Mouse (Mus musculus): Measurements from ENCODE around the gene Rftn1. TPM values are rescaled to one million over a fixed set of nuclear protein-coding genes. Genes with fewer than 3 reads are reported as not detected.

Rftn1 gene
- total and polyA plus RNA-seq, 3 experiments = 52.5 to 80.6 (median 60.5) TPM

- TF ChIP-seq ZMIZ1 (IDR thresholded peaks at IDR 0.05; ENCODE audit: low read depth, low read length) (peak; percentile 94), RCOR1 (conservative IDR thresholded peaks at IDR 0.05; ENCODE audit: low read depth, low read length) (0 out of 2 replicates have a peak, but pooled peaks have one; percentile 47), KAT2A (IDR thresholded peaks at IDR 0.05; ENCODE audit: insufficient replicate concordance, low read length) (no peak), GABPA (IDR thresholded peaks at IDR 0.05; ENCODE audit: insufficient replicate concordance, low read depth, low read length) (no peak), MEF2A (IDR thresholded peaks at IDR 0.05; ENCODE audit: borderline replicate concordance, low read depth, low read length) (no peak), CTCF (conservative IDR thresholded peaks at IDR 0.05 in 1 of 2, IDR thresholded peaks at IDR 0.05 in 1 of 2; ENCODE audit: low read depth in 2 of 2, low read length in 2 of 2) (peak in 1 of 2 experiments; percentile 2; a peak in 1 of 4 replicates), POLR2AphosphoS2 (IDR thresholded peaks at IDR 0.05; ENCODE audit: low read depth, low read length) (peak; percentile 61; the same call in 1 of the 2 replicates), POLR2A (IDR thresholded peaks at IDR 0.05; ENCODE audit: low read depth, low read length) (peak; percentile 57), NELFE (IDR thresholded peaks at IDR 0.05; ENCODE audit: low read depth, low read length) (peak; percentile 47; the same call in 1 of the 2 replicates), JUND (conservative IDR thresholded peaks at IDR 0.05; ENCODE audit: low read depth, low read length) (no peak), SIN3A (IDR thresholded peaks at IDR 0.05; ENCODE audit: low read length) (0 out of 2 replicates have a peak, but pooled peaks have one; percentile 58), BHLHE40 (IDR thresholded peaks at IDR 0.05; ENCODE audit: low read depth, low read length) (peak; percentile 36; the same call in 1 of the 2 replicates), RAD21 (IDR thresholded peaks at IDR 0.05; ENCODE audit: low read depth, low read length) (no peak), EP300 (IDR thresholded peaks at IDR 0.05; ENCODE audit: low read length) (no peak), SMC3 (IDR thresholded peaks at IDR 0.05; ENCODE audit: low read depth, low read length) (peak; percentile 38)
Measured at GRCm38 (mm10) chr17:50067774-50068680, 122.4 kb downstream of the Rftn1 start (continued).

DNA sequence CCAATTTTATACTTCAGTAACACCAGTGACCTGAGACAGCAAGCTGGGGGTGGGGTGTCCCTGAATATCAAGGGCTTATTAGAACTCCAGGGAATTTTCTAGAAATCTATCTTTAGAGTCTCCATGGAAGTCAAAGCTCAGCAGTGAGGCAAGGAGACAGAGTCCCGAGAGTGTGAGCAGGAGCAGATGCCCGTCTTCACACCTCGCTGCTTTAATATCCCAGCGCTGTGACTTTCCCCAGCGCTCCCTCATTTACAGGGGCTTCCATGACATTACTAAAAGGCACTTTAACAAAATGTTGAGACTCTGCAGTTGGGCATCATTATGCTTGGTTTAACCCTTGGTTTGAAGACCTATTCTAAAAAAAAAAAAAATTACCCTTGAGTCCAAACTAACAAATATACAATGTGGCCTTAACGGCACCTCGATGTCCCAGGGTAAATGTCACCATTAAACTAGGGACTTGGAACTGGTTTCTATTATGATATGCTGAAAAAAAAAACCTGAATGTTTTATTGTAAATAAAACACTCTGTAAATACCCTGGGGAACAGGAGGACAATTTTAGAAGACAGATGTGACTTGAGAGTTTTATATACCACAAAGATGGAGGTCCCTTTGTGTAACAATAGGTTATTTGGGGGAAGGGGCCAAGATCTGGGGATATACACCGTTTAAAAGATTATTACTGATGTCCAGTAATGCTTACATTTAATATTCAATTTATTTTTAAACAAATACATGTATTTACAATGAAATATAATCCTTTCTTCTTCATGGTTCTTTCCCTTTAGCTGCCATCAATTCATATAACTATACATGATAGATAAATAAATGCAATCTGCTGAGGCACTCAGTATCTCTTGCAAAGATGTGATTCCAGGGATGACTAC is 123.4 kb downstream of the Rftn1 start:
- Histone ChIP-seq H3K36me3 (replicated peaks in 1 of 2; ENCODE audit: control insufficient read depth in 1 of 2, insufficient read depth in 1 of 2, low read length in 1 of 2) (peaks cover 8 to 11% of the 10 kb centered on the region in 2 experiments), H3K4me3 (replicated peaks in 1 of 3; ENCODE audit: low read depth in 2 of 3, low read length in 2 of 3, poor library complexity in 1 of 3) (no peak overlapping the region), H3K9ac (ENCODE audit: insufficient read depth, low read depth) (no peak overlapping the region), H3K27me3 (replicated peaks) (no peaks in the 10 kb centered on the region), H3K79me2 (replicated peaks; ENCODE audit: control insufficient read depth, extremely low read depth, insufficient read depth, poor library complexity, severe bottlenecking) (no peaks in the 10 kb centered on the region; the same call in 1 of the 2 replicates), H3K9me3 (replicated peaks; ENCODE audit: low read length) (no peaks in the 10 kb centered on the region), H3K4me1 (ENCODE audit: control insufficient read depth in 1 of 2, insufficient read depth in 2 of 2) (peaks cover 24 to 63% of the 10 kb centered on the region in 2 experiments), H3K27ac (ENCODE audit: insufficient read depth, low read depth) (peak overlapping the region; percentile 93; the same call in 1 of the 2 replicates), H3K4me2 (ENCODE audit: insufficient read depth, low read depth, poor library complexity, severe bottlenecking) (no peak overlapping the region)
- dilution Hi-C loops (cut with MboI; ENCODE audit: extremely low pct_ligation_motif_present, extremely low pct_unique_long_range_greater_than_20kb, low sequenced_read_pairs) = no loop called here
- in situ Hi-C loops (cut with MboI; ENCODE audit: low pct_ligation_motif_present, low pct_unique_long_range_greater_than_20kb, low sequenced_read_pairs) = no loop called here
- DNase-seq (ENCODE audit: extremely low read depth) = peak; percentile 59
- no peak; the same call in none of the 2 replicates for TF ChIP-seq ETS1 (conservative IDR thresholded peaks at IDR 0.05; ENCODE audit: low read depth, low read length)
- TF ChIP-seq MAZ (IDR thresholded peaks at IDR 0.05; ENCODE audit: low read depth, low read length) = 0 out of 2 replicates have a peak, but pooled peaks have one; percentile 21
- no peak for TF ChIP-seq MYC (IDR thresholded peaks at IDR 0.05; ENCODE audit: low read depth, low read length)
- TF ChIP-seq ZKSCAN1 (IDR thresholded peaks at IDR 0.05; ENCODE audit: borderline replicate concordance, low read depth, low read length) = no peak
- TF ChIP-seq IRF4 (IDR thresholded peaks at IDR 0.05; ENCODE audit: low read depth, low read length) = 0 out of 2 replicates have a peak, but pooled peaks have one; percentile 13
- peak; percentile 58; the same call in 1 of the 2 replicates for TF ChIP-seq CHD2 (IDR thresholded peaks at IDR 0.05; ENCODE audit: low read length)
- peak; percentile 46; the same call in 1 of the 2 replicates for TF ChIP-seq ELF1 (IDR thresholded peaks at IDR 0.05; ENCODE audit: low read depth, low read length)
- peak; percentile 20 for TF ChIP-seq POLR2AphosphoS2 (IDR thresholded peaks at IDR 0.05; ENCODE audit: low read depth, low read length)
- TF ChIP-seq ZNF384 (IDR thresholded peaks at IDR 0.05; ENCODE audit: low read depth, low read length) = peak; percentile 76
- no peak for TF ChIP-seq EP300 (IDR thresholded peaks at IDR 0.05; ENCODE audit: low read length)
- 0 out of 2 replicates have a peak, but pooled peaks have one; percentile 76 for TF ChIP-seq ZMIZ1 (IDR thresholded peaks at IDR 0.05; ENCODE audit: low read depth, low read length)
- TF ChIP-seq SMC3 (IDR thresholded peaks at IDR 0.05; ENCODE audit: low read depth, low read length) = peak; percentile 2
- peak; percentile 33 for TF ChIP-seq RCOR1 (conservative IDR thresholded peaks at IDR 0.05; ENCODE audit: low read depth, low read length)
- TF ChIP-seq HCFC1 (IDR thresholded peaks at IDR 0.05; ENCODE audit: low read depth, low read length) = no peak
- TF ChIP-seq MAFK (IDR thresholded peaks at IDR 0.05; ENCODE audit: insufficient replicate concordance, low read length) = peak; percentile 55; the same call in 1 of the 2 replicates
- TF ChIP-seq KAT2A (IDR thresholded peaks at IDR 0.05; ENCODE audit: insufficient replicate concordance, low read length) = 0 out of 2 replicates have a peak, but pooled peaks have one; percentile 55
- TF ChIP-seq NELFE (IDR thresholded peaks at IDR 0.05; ENCODE audit: low read depth, low read length) = peak; percentile 35; the same call in 1 of the 2 replicates
- no peak for TF ChIP-seq TBP (conservative IDR thresholded peaks at IDR 0.05; ENCODE audit: low read depth, low read length)
- 0 out of 2 replicates have a peak, but pooled peaks have one; percentile 51 for TF ChIP-seq E2F4 (IDR thresholded peaks at IDR 0.05; ENCODE audit: insufficient replicate concordance, low read depth, low read length)
